Mouse (Mus musculus): ENCODE data around the gene Cers5. TPM values are rescaled to one million over a fixed set of nuclear protein-coding genes. Genes with fewer than 3 reads are reported as not detected.

Cers5 gene
- polyA plus RNA-seq, 2 experiments from 2014 or later = 63.5 to 71.6 TPM

- no peak for ATAC-seq
These were observed 48.2 kb downstream of the Cers5 start for GRCm38 (mm10) chr15:99724292-99725021.

- ATAC-seq = no peak
These were observed 49.0 kb downstream of the Cers5 start for GRCm38 (mm10) chr15:99723515-99724291.

GRCm38 (mm10) chr15:99723120-99723514 lies 49.6 kb downstream of the Cers5 start:
- ATAC-seq = no peak

GRCm38 (mm10) chr15:99721921-99722743 lies 50.6 kb downstream of the Cers5 start:
- ATAC-seq = no peak

GRCm38 (mm10) chr15:99719865-99720264 lies 52.8 kb downstream of the Cers5 start:
- ATAC-seq = no peak

- no peak for ATAC-seq
These were observed 54.1 kb downstream of the Cers5 start for GRCm38 (mm10) chr15:99718461-99719021.

- no peak for ATAC-seq
These were observed 55.0 kb downstream of the Cers5 start, which contains the start of gene Gpd1 for GRCm38 (mm10) chr15:99717386-99718334. TSS of gene Gpd1 (plus strand) at chr15:99717515.

- no peak for ATAC-seq
These were observed 55.9 kb downstream of the Cers5 start for GRCm38 (mm10) chr15:99716814-99717213.

GRCm38 (mm10) chr15:99715982-99716746 lies 56.5 kb downstream of the Cers5 start:
- no peak for ATAC-seq

GRCm38 (mm10) chr15:99715361-99715865 lies 57.3 kb downstream of the Cers5 start:
- ATAC-seq = no peak

- no peak for ATAC-seq
These were observed 57.8 kb downstream of the Cers5 start for GRCm38 (mm10) chr15:99714858-99715257.

GRCm38 (mm10) chr15:99714206-99714605 lies 58.5 kb downstream of the Cers5 start:
- ATAC-seq = no peak

- ATAC-seq = no peak
These were observed 59.1 kb downstream of the Cers5 start for GRCm38 (mm10) chr15:99713569-99713968.

GRCm38 (mm10) chr15:99712666-99713559 lies 59.8 kb downstream of the Cers5 start:
- no peak for ATAC-seq

- no peak for ATAC-seq
These were observed 61.2 kb downstream of the Cers5 start for GRCm38 (mm10) chr15:99711491-99711890.

GRCm38 (mm10) chr15:99710221-99711190 lies 62.2 kb downstream of the Cers5 start:
- no peak for ATAC-seq

GRCm38 (mm10) chr15:99708176-99708575 lies 64.5 kb downstream of the Cers5 start:
- no peak for ATAC-seq

- no peak for ATAC-seq
These were observed 67.1 kb downstream of the Cers5 start, which contains the start of gene Gm17349 for GRCm38 (mm10) chr15:99705440-99706048. TSS of gene Gm17349 (minus strand) at chr15:99705490.

Measured in activated CD4-positive, CD25-positive, alpha-beta regulatory T cell, adult 4 months (primary cell).